Mouse (Mus musculus) G1E (cell line): ENCODE data around the gene Tbc1d1.

Experiments used
- CTCF ChIP-seq: IDR thresholded peaks from 2 replicates; pipeline ENCODE4 v1.5.1; 2012; ENCODE audit warnings: low read depth, low read length, inconsistent platforms, mixed read lengths
- GATA1 ChIP-seq: IDR thresholded peaks from 2 replicates; pipeline ENCODE4 v1.6.1; 2012; ENCODE audit warnings: borderline replicate concordance, low read length, inconsistent platforms, mixed read lengths
- POLR2AphosphoS5 ChIP-seq: IDR thresholded peaks from 2 replicates; pipeline ENCODE4 v1.6.1; 2012; ENCODE audit warnings: low read depth, low read length, inconsistent platforms; ENCODE audit not compliant: insufficient replicate concordance
- TAL1 ChIP-seq: conservative IDR thresholded peaks from 2 replicates; pipeline ENCODE4 v1.6.1; 2012; ENCODE audit warnings: low read depth, low read length, inconsistent platforms, mixed read lengths

DNA sequence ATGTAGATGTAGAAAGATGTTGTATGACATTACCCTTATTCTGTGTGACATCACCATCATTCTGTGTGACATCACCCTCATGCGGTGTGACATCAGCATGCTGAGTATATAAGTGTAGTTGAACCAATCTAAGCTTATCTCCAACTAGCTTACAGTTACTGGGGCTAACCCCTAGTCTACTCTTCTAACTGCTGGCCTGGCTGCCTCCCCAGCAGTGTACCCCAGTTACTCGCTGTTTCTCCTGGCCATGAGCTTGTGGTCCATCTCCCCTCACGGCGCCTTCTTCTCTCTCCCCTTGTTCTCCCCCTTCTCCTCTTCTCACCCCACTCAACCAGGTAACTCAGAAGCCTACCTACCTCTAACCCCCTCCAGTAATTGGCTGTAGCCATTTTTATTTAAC lies 64.7 kb downstream of the Tbc1d1 start:
- TF ChIP-seq POLR2AphosphoS5 (no peak), CTCF (no peak), GATA1 (no peak), TAL1 (no peak)
